Mouse (Mus musculus): ENCODE measurements around the gene A530016L24Rik.
A peak's percentile ranks its signal among the peaks of the same experiment; 100 is the strongest.

A530016L24Rik gene

GRCm38 (mm10) chr12:112489134-112489533 is at the start of gene A530016L24Rik:
Gene A530016L24Rik (plus strand): TSS chr12:112489448.
- no peak for DNase-seq (ENCODE audit: low spot score in 2 of 2)

GRCm38 (mm10) chr12:112439993-112440392 is 49.3 kb upstream of the A530016L24Rik start:
- no peak for DNase-seq (ENCODE audit: low spot score in 2 of 2)

GRCm38 (mm10) chr12:112449144-112449827 is 40.0 kb upstream of the A530016L24Rik start:
- no peak for DNase-seq (ENCODE audit: low spot score in 2 of 2)

- no peak for DNase-seq (ENCODE audit: low spot score in 2 of 2)
Measured at GRCm38 (mm10) chr12:112449828-112450180, 39.4 kb upstream of the A530016L24Rik start.

GRCm38 (mm10) chr12:112450883-112451282 is 38.4 kb upstream of the A530016L24Rik start:
- DNase-seq (ENCODE audit: low spot score in 2 of 2) = no peak

- DNase-seq (ENCODE audit: low spot score in 2 of 2) = no peak
Measured at GRCm38 (mm10) chr12:112451381-112451780, 37.9 kb upstream of the A530016L24Rik start.

GRCm38 (mm10) chr12:112451826-112452225 is 37.4 kb upstream of the A530016L24Rik start:
- no peak for DNase-seq (ENCODE audit: low spot score in 2 of 2)

GRCm38 (mm10) chr12:112456144-112456713 is 33.0 kb upstream of the A530016L24Rik start:
- no peak for DNase-seq (ENCODE audit: low spot score in 2 of 2)

GRCm38 (mm10) chr12:112457839-112458238 is 31.4 kb upstream of the A530016L24Rik start:
- peak; percentile 62 to 64 for DNase-seq (ENCODE audit: low spot score in 2 of 2)

GRCm38 (mm10) chr12:112462423-112462822 is 26.8 kb upstream of the A530016L24Rik start:
- DNase-seq (ENCODE audit: low spot score in 2 of 2) = no peak

- DNase-seq (ENCODE audit: low spot score in 2 of 2) = no peak
Measured at GRCm38 (mm10) chr12:112463209-112463608, 26.0 kb upstream of the A530016L24Rik start.

GRCm38 (mm10) chr12:112463750-112464444 is 25.4 kb upstream of the A530016L24Rik start:
- DNase-seq (ENCODE audit: low spot score in 2 of 2) = no peak

GRCm38 (mm10) chr12:112464516-112464915 is 24.7 kb upstream of the A530016L24Rik start:
- no peak for DNase-seq (ENCODE audit: low spot score in 2 of 2)

- no peak for DNase-seq (ENCODE audit: low spot score in 2 of 2)
Measured at GRCm38 (mm10) chr12:112465928-112466327, 23.3 kb upstream of the A530016L24Rik start.

- DNase-seq (ENCODE audit: low spot score in 2 of 2) = no peak
Measured at GRCm38 (mm10) chr12:112467387-112467786, 21.9 kb upstream of the A530016L24Rik start.

- DNase-seq (ENCODE audit: low spot score in 2 of 2) = no peak
Measured at GRCm38 (mm10) chr12:112469393-112469792, 19.9 kb upstream of the A530016L24Rik start.

- DNase-seq (ENCODE audit: low spot score in 2 of 2) = no peak
Measured at GRCm38 (mm10) chr12:112470216-112470615, 19.0 kb upstream of the A530016L24Rik start.

GRCm38 (mm10) chr12:112473777-112474176 is 15.5 kb upstream of the A530016L24Rik start:
- peak; percentile 64 to 81 for DNase-seq (ENCODE audit: low spot score in 2 of 2)

- no peak for DNase-seq (ENCODE audit: low spot score in 2 of 2)
Measured at GRCm38 (mm10) chr12:112489535-112489934, 287 bp downstream of the A530016L24Rik start.

GRCm38 (mm10) chr12:112490444-112490939 is 1.2 kb downstream of the A530016L24Rik start:
- no peak for DNase-seq (ENCODE audit: low spot score in 2 of 2)

GRCm38 (mm10) chr12:112496136-112496535 is 6.9 kb downstream of the A530016L24Rik start:
- no peak for DNase-seq (ENCODE audit: low spot score in 2 of 2)

- DNase-seq (ENCODE audit: low spot score in 2 of 2) = no peak
Measured at GRCm38 (mm10) chr12:112497731-112498130, 8.5 kb downstream of the A530016L24Rik start.

- DNase-seq (ENCODE audit: low spot score in 2 of 2) = peak in 1 of 2 experiments; percentile 38
Measured at GRCm38 (mm10) chr12:112498683-112499082, 9.4 kb downstream of the A530016L24Rik start.

Data from frontal cortex, postnatal 14 days (tissue).